Mouse (Mus musculus) neutrophil, adult 65 days (primary cell): ENCODE data around the gene Olfr958. TPM values are rescaled to one million over a fixed set of nuclear protein-coding genes. Genes with fewer than 3 reads are reported as not detected.

ENCODE experiments used
- total RNA-seq: library from RNA; stranded (reverse); gene quantifications from 2 replicates; pipeline ENCODE4 v1.2.4, GENCODE M21; 2023

Olfr958 gene
- total RNA-seq: not detected in 2 replicates

GRCm38 (mm10) chr9:39553946-39554345 is at the start of gene Olfr958:
Olfr958 (minus strand) TSS chr9:39554054.

DNA sequence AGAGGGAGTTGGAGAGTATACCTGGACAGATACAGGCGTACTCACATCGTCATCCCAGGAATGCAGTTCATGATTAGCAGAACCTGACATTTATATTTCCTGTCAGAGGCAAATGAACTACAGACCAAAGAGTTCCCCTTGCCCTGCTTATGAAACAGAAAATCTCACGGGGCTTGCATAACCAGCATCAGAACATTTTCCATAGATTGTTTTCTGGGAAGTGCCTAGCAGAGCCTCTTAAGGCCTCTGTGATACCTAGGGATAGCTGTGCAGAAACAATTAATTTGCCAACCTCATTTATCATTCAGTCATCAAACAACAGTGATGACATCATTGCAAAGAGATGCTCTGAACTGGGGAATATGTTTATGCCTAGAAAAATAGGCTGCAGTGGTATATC is 21.6 kb upstream of the Olfr958 start, which contains the start of gene Olfr959:
Gene Olfr959 (minus strand): TSS at position 101 of the 400 bp plus-strand sequence.

DNA sequence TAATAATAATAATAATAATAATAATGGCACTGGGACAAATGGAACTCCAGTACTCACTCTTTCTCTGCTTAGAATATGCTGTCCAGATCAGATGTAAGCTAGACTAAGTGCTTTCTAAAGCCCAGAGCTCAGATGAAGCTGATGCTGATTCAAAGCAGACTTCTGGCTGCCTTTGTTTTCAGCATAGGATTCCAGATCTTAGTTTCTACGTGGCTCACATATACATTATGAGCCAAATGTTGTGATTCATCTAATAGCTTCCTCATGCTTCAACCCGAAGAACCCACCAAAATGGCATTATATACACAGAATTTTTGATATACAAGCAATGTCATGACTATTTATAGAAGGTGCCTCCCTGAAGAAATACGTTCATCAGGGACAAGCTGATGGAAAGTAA is 38.3 kb downstream of the Olfr958 start, which contains the start of gene Olfr957:
Gene Olfr957 (minus strand): TSS at position 279 of the 400 bp plus-strand sequence.

Other genes with a start within 250 kb of the Olfr958 start
- gene Olfr948, start 228.0 kb downstream of the Olfr958 start, total RNA-seq: not detected in 2 replicates
- gene Olfr951, start 166.6 kb downstream of the Olfr958 start, total RNA-seq: not detected in 2 replicates
- not detected in 2 replicates for gene Olfr952, start 126.9 kb downstream of the Olfr958 start, total RNA-seq
- not detected in 2 replicates for gene Olfr954, start 97.4 kb downstream of the Olfr958 start, total RNA-seq
- gene Olfr955, start 82.1 kb downstream of the Olfr958 start, total RNA-seq: not detected in 2 replicates
- not detected in 2 replicates for gene Olfr44, start 60.1 kb downstream of the Olfr958 start, total RNA-seq
- not detected in 2 replicates for gene Olfr957, start 38.2 kb downstream of the Olfr958 start, total RNA-seq
- gene Olfr959, start 21.5 kb upstream of the Olfr958 start, total RNA-seq: not detected in 2 replicates
- not detected in 2 replicates for gene AW551984, start 50.3 kb upstream of the Olfr958 start, total RNA-seq
- not detected in 2 replicates for gene Olfr148, start 56.6 kb upstream of the Olfr958 start, total RNA-seq
- not detected in 2 replicates for gene Olfr960, start 67.3 kb upstream of the Olfr958 start, total RNA-seq
- not detected in 2 replicates for gene Olfr961, start 91.0 kb upstream of the Olfr958 start, total RNA-seq
- not detected in 2 replicates for gene Olfr963, start 113.2 kb upstream of the Olfr958 start, total RNA-seq
- gene Olfr149, start 153.1 kb upstream of the Olfr958 start, total RNA-seq: not detected in 2 replicates
- gene Olfr965, start 157.3 kb upstream of the Olfr958 start, total RNA-seq: not detected in 2 replicates
- not detected in 2 replicates for gene Olfr150, start 176.9 kb upstream of the Olfr958 start, total RNA-seq
- gene Olfr967, start 192.2 kb upstream of the Olfr958 start, total RNA-seq: not detected in 2 replicates
- gene Olfr968, start 229.2 kb upstream of the Olfr958 start, total RNA-seq: not detected in 2 replicates
- gene Olfr969, start 236.9 kb upstream of the Olfr958 start, total RNA-seq: not detected in 2 replicates